Mouse (Mus musculus) heart, embryonic 11.5 days (tissue): ENCODE measurements around the gene Chrnb4. TPM values are rescaled to one million over a fixed set of nuclear protein-coding genes. Genes with fewer than 3 reads are reported as not detected.

ENCODE experiments used
- polyA plus RNA-seq: library from polyadenylated mRNA; unstranded; fragments of >200 nt; fragmentation: Nextera tagmentation; extraction: Ambion mirVana; gene quantifications from 2 replicates; pipeline ENCODE4 v1.2.1, GENCODE M21; 2014

The Chrnb4 gene
- polyA plus RNA-seq, 1 experiment from 2014 or later: 0.40 TPM

Other genes starting within 250 kb of the Chrnb4 start
- 33.4 and 38.2 TPM in 2 replicates for gene Ireb2, start 185.0 kb downstream of the Chrnb4 start, polyA plus RNA-seq
- gene Hykk, start 131.5 kb downstream of the Chrnb4 start, polyA plus RNA-seq: 2.6 and 3.7 TPM in 2 replicates
- gene Psma4, start 98.0 kb downstream of the Chrnb4 start, polyA plus RNA-seq: 258 and 260 TPM in 2 replicates
- 0.41 and 0.79 TPM in 2 replicates for gene AY074887, start 97.8 kb downstream of the Chrnb4 start, polyA plus RNA-seq
- 0.17 TPM in 1 of 2 replicates, not detected in the other for gene Chrna5, start 67.9 kb downstream of the Chrnb4 start, polyA plus RNA-seq
- 0.11 and 0.27 TPM in 2 replicates for gene Chrna3, start 22.2 kb downstream of the Chrnb4 start, polyA plus RNA-seq
- gene Ube2q2, start 100.1 kb upstream of the Chrnb4 start, polyA plus RNA-seq: 29.1 and 34.3 TPM in 2 replicates
- 64.5 and 75.5 TPM in 2 replicates for gene Fbxo22, start 160.1 kb upstream of the Chrnb4 start, polyA plus RNA-seq